Mouse (Mus musculus): ENCODE data around the gene Arhgap20. TPM values are rescaled to one million over a fixed set of nuclear protein-coding genes. Genes with fewer than 3 reads are reported as not detected.

Gene Arhgap20
- 0.09 and 0.12 TPM in 2 replicates for polyA plus RNA-seq (2015; fragmentation: Nextera tagmentation; extraction: Ambion mirVana)

- no peak within 1 kb of the TSS for H3K27ac ChIP-seq (ENCODE audit: low read length)
- peaks cover 51% of the 10 kb centered on the region for H3K27me3 ChIP-seq (ENCODE audit: control insufficient read depth, insufficient read depth, low read depth, low read length)
- H3K9ac ChIP-seq (ENCODE audit: low read depth, low read length) = peak within 1 kb of the TSS; percentile 3; the same call in 1 of the 2 replicates
Observed at GRCm38 (mm10) chr9:51764921-51765416, at the start of gene Arhgap20. Arhgap20 (plus strand) TSS chr9:51765337.

GRCm38 (mm10) chr9:51718793-51719192, 46.3 kb upstream of the Arhgap20 start:
- Histone ChIP-seq H3K36me3 (ENCODE audit: control insufficient read depth, insufficient read depth) (no peaks in the 10 kb centered on the region), H3K9me3 (replicated peaks; ENCODE audit: control insufficient read depth, low read length) (no peaks in the 10 kb centered on the region), H3K4me2 (ENCODE audit: low read depth, low read length) (no peak overlapping the region), H3K9ac (ENCODE audit: low read depth, low read length) (no peak overlapping the region), H3K4me1 (ENCODE audit: control insufficient read depth, low read depth, low read length) (no peaks in the 10 kb centered on the region), H3K27me3 (ENCODE audit: control insufficient read depth, insufficient read depth, low read depth, low read length) (no peaks in the 10 kb centered on the region), H3K27ac (ENCODE audit: low read length) (no peak overlapping the region), H3K4me3 (ENCODE audit: low read depth, low read length) (no peak overlapping the region)
- ATAC-seq (ENCODE audit: low read depth) = no peak
- WGBS (ENCODE audit: insufficient replicate concordance) = 67% methylated on average over 3 of the region's 3 CpGs

More at GRCm38 (mm10) chr9:51764921-51765416, at the start of gene Arhgap20:
- WGBS (ENCODE audit: insufficient replicate concordance) = under 1% methylated on average over 73 of the region's 77 CpGs
- ATAC-seq (ENCODE audit: low read depth) = peak; percentile 87
- H3K9me3 ChIP-seq (replicated peaks; ENCODE audit: control insufficient read depth, low read length) = no peaks in the 10 kb centered on the region
- H3K4me3 ChIP-seq (ENCODE audit: low read depth, low read length) = peak within 1 kb of the TSS; percentile 59
- peaks cover 7% of the 10 kb centered on the region for H3K4me1 ChIP-seq (ENCODE audit: control insufficient read depth, low read depth, low read length)
- H3K4me2 ChIP-seq (ENCODE audit: low read depth, low read length) = peak within 1 kb of the TSS; percentile 75
- no peaks in the 10 kb centered on the region for H3K36me3 ChIP-seq (ENCODE audit: control insufficient read depth, insufficient read depth)

GRCm38 (mm10) chr9:51727960-51728359, 37.2 kb upstream of the Arhgap20 start:
- H3K9ac ChIP-seq (ENCODE audit: low read depth, low read length) = no peak overlapping the region
- H3K4me2 ChIP-seq (ENCODE audit: low read depth, low read length) = no peak overlapping the region
- H3K9me3 ChIP-seq (replicated peaks; ENCODE audit: control insufficient read depth, low read length) = no peaks in the 10 kb centered on the region
- H3K27ac ChIP-seq (ENCODE audit: low read length) = no peak overlapping the region
- no peak overlapping the region for H3K4me3 ChIP-seq (ENCODE audit: low read depth, low read length)
- no peaks in the 10 kb centered on the region for H3K36me3 ChIP-seq (ENCODE audit: control insufficient read depth, insufficient read depth)
- no peaks in the 10 kb centered on the region for H3K4me1 ChIP-seq (ENCODE audit: control insufficient read depth, low read depth, low read length)
- WGBS (ENCODE audit: insufficient replicate concordance) = 33% methylated on average over 6 of the region's 6 CpGs
- H3K27me3 ChIP-seq (ENCODE audit: control insufficient read depth, insufficient read depth, low read depth, low read length) = no peaks in the 10 kb centered on the region
- ATAC-seq (ENCODE audit: low read depth) = no peak

- H3K27me3 ChIP-seq (ENCODE audit: control insufficient read depth, insufficient read depth, low read depth, low read length) = no peaks in the 10 kb centered on the region
- no peak overlapping the region; the same call in 1 of the 2 replicates for H3K4me2 ChIP-seq (ENCODE audit: low read depth, low read length)
- H3K4me1 ChIP-seq (ENCODE audit: control insufficient read depth, low read depth, low read length) = no peaks in the 10 kb centered on the region; the same call in 1 of the 2 replicates
- H3K4me3 ChIP-seq (ENCODE audit: low read depth, low read length) = no peak overlapping the region
- 0 out of 2 replicates have a peak overlapping the region, but pooled peaks have one; percentile 22 for H3K27ac ChIP-seq (ENCODE audit: low read length)
- peak; percentile 80 for ATAC-seq (ENCODE audit: low read depth)
- WGBS (ENCODE audit: insufficient replicate concordance) = 51% methylated on average over 9 of the region's 9 CpGs
- H3K9me3 ChIP-seq (replicated peaks; ENCODE audit: control insufficient read depth, low read length) = no peaks in the 10 kb centered on the region
- H3K36me3 ChIP-seq (ENCODE audit: control insufficient read depth, insufficient read depth) = no peaks in the 10 kb centered on the region
- H3K9ac ChIP-seq (ENCODE audit: low read depth, low read length) = no peak overlapping the region
Observed at GRCm38 (mm10) chr9:51735180-51736034, 29.7 kb upstream of the Arhgap20 start.

GRCm38 (mm10) chr9:51736750-51737368, 28.3 kb upstream of the Arhgap20 start:
- Histone ChIP-seq H3K4me1 (ENCODE audit: control insufficient read depth, low read depth, low read length) (no peaks in the 10 kb centered on the region; the same call in 1 of the 2 replicates), H3K9ac (ENCODE audit: low read depth, low read length) (no peak overlapping the region), H3K4me3 (ENCODE audit: low read depth, low read length) (no peak overlapping the region), H3K4me2 (ENCODE audit: low read depth, low read length) (no peak overlapping the region), H3K9me3 (replicated peaks; ENCODE audit: control insufficient read depth, low read length) (no peaks in the 10 kb centered on the region), H3K27ac (ENCODE audit: low read length) (no peak overlapping the region), H3K27me3 (ENCODE audit: control insufficient read depth, insufficient read depth, low read depth, low read length) (no peaks in the 10 kb centered on the region), H3K36me3 (ENCODE audit: control insufficient read depth, insufficient read depth) (no peaks in the 10 kb centered on the region)
- WGBS (ENCODE audit: insufficient replicate concordance) = 65% methylated on average over 5 of the region's 5 CpGs
- no peak for ATAC-seq (ENCODE audit: low read depth)

DNA sequence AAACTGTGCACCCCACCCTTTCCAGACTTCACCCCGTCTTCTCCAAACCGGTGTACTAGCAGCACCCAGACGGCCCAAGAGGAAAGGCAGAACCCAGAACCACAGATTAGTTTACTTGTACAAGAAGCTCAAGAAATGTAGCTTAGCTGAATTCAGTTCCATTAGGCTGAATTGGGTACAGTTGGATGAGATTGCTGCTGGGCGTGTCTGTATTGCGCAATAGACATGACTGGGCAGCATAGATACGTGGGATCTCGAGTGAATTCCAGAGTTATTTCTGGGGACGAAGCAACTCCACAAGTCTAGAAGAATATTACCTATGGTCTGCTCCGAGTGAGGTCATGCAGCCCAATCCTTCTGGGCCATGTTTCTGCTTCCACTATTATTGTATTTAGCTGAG, 26.8 kb upstream of the Arhgap20 start:
- no peak for ATAC-seq (ENCODE audit: low read depth)
- H3K4me3 ChIP-seq (ENCODE audit: low read depth, low read length) = no peak overlapping the region
- H3K9ac ChIP-seq (ENCODE audit: low read depth, low read length) = no peak overlapping the region
- no peak overlapping the region for H3K27ac ChIP-seq (ENCODE audit: low read length)
- no peaks in the 10 kb centered on the region; the same call in 1 of the 2 replicates for H3K4me1 ChIP-seq (ENCODE audit: control insufficient read depth, low read depth, low read length)
- 66% methylated on average over 9 of the region's 9 CpGs for WGBS (ENCODE audit: insufficient replicate concordance)
- no peaks in the 10 kb centered on the region for H3K27me3 ChIP-seq (ENCODE audit: control insufficient read depth, insufficient read depth, low read depth, low read length)
- no peaks in the 10 kb centered on the region for H3K9me3 ChIP-seq (replicated peaks; ENCODE audit: control insufficient read depth, low read length)
- H3K36me3 ChIP-seq (ENCODE audit: control insufficient read depth, insufficient read depth) = no peaks in the 10 kb centered on the region
- H3K4me2 ChIP-seq (ENCODE audit: low read depth, low read length) = no peak overlapping the region

DNA sequence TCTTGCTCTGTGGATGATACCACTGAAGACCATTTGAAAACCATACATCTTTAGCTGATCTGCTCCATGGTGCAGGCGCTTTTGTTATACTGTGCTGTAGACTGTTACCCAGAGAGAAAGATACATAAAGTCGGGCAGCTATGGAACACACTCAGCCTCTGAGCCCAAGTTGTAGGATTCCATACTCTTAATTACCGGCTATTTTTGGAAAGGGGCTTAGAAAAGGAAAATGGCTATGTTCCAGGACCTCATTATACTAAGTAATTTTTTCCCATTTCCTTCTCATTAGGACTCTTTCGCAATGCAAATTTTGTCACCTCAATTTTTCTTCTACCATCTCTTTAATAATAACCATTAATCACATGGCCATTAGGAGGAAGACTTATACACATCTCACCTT, 25.3 kb upstream of the Arhgap20 start:
- WGBS (ENCODE audit: insufficient replicate concordance) = 66% methylated on average over 4 of the region's 4 CpGs
- Histone ChIP-seq H3K9ac (ENCODE audit: low read depth, low read length) (no peak overlapping the region), H3K4me2 (ENCODE audit: low read depth, low read length) (no peak overlapping the region), H3K27me3 (ENCODE audit: control insufficient read depth, insufficient read depth, low read depth, low read length) (no peaks in the 10 kb centered on the region), H3K4me1 (ENCODE audit: control insufficient read depth, low read depth, low read length) (no peaks in the 10 kb centered on the region; the same call in 1 of the 2 replicates), H3K4me3 (ENCODE audit: low read depth, low read length) (no peak overlapping the region), H3K9me3 (replicated peaks; ENCODE audit: control insufficient read depth, low read length) (no peaks in the 10 kb centered on the region), H3K36me3 (ENCODE audit: control insufficient read depth, insufficient read depth) (no peaks in the 10 kb centered on the region), H3K27ac (ENCODE audit: low read length) (no peak overlapping the region)
- ATAC-seq (ENCODE audit: low read depth) = no peak

DNA sequence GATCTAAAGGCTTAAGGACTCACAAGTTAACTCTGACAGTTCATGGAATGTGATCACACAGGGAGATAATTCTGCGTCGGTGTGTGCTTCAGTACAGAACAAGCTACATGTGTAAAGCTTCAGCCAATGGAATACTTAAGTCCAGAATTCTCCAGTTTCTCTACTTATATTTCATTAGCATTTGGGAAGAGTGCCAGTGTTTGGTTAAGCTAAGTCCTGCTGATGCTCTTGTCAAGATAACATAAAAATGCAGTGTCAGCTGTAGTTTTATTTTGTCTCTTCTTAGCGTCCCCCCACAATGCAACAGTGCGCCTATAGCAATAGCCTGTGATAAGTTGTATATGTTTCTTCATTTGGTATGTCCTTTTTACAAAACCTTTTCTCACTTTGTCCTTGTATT, 15.0 kb upstream of the Arhgap20 start:
- 65% methylated on average over 4 of the region's 4 CpGs for WGBS (ENCODE audit: insufficient replicate concordance)
- no peak overlapping the region for H3K27ac ChIP-seq (ENCODE audit: low read length)
- H3K4me3 ChIP-seq (ENCODE audit: low read depth, low read length) = no peak overlapping the region
- no peaks in the 10 kb centered on the region for H3K4me1 ChIP-seq (ENCODE audit: control insufficient read depth, low read depth, low read length)
- H3K9ac ChIP-seq (ENCODE audit: low read depth, low read length) = no peak overlapping the region
- no peak for ATAC-seq (ENCODE audit: low read depth)
- H3K27me3 ChIP-seq (ENCODE audit: control insufficient read depth, insufficient read depth, low read depth, low read length) = no peaks in the 10 kb centered on the region
- H3K36me3 ChIP-seq (ENCODE audit: control insufficient read depth, insufficient read depth) = no peaks in the 10 kb centered on the region
- no peak overlapping the region for H3K4me2 ChIP-seq (ENCODE audit: low read depth, low read length)
- no peaks in the 10 kb centered on the region for H3K9me3 ChIP-seq (replicated peaks; ENCODE audit: control insufficient read depth, low read length)

DNA sequence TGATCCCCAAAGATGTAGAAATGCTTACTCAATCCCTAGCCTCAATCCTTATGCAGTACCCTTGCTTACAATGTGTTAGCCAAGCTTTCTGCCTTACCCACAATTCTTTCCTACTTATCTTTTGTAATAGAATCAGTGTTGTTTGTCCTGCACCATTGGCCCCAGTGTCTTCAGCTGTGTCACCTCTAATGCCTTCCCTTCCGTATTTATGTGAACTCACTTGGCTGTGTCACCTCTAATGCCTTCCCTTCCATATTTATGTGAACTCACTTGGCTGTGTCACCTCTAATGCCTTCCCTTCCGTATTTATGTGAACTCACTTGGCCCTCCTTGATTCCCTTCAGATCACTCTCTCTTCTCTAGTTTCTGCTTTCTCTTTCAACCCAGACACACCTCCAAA, 4.1 kb upstream of the Arhgap20 start:
- Histone ChIP-seq H3K9ac (ENCODE audit: low read depth, low read length) (no peak overlapping the region), H3K9me3 (replicated peaks; ENCODE audit: control insufficient read depth, low read length) (no peaks in the 10 kb centered on the region), H3K27me3 (ENCODE audit: control insufficient read depth, insufficient read depth, low read depth, low read length) (peaks cover 30% of the 10 kb centered on the region), H3K4me1 (ENCODE audit: control insufficient read depth, low read depth, low read length) (peaks cover 7% of the 10 kb centered on the region), H3K27ac (ENCODE audit: low read length) (no peak overlapping the region), H3K4me3 (ENCODE audit: low read depth, low read length) (no peak overlapping the region), H3K4me2 (ENCODE audit: low read depth, low read length) (no peak overlapping the region), H3K36me3 (ENCODE audit: control insufficient read depth, insufficient read depth) (no peaks in the 10 kb centered on the region)
- 53% methylated on average over 2 of the region's 2 CpGs for WGBS (ENCODE audit: insufficient replicate concordance)
- no peak for ATAC-seq (ENCODE audit: low read depth)
